Mouse (Mus musculus) yolk sac, embryonic 10.5 days (tissue): ENCODE results near the gene Caln1.

Experiments used
- DNase-seq: peaks from one replicate; pipeline ENCODE4 v3.0.0-alpha.2; 2017; ENCODE audit warnings: low spot score

Caln1 gene

GRCm38 (mm10) chr5:130699476-130699875 lies 330.2 kb downstream of the Caln1 start:
- DNase-seq = no peak

- no peak for DNase-seq
Measured at GRCm38 (mm10) chr5:130701777-130702176, 332.5 kb downstream of the Caln1 start.

GRCm38 (mm10) chr5:130702361-130702760 lies 333.1 kb downstream of the Caln1 start:
- DNase-seq = no peak

- DNase-seq = no peak
Measured at GRCm38 (mm10) chr5:130704866-130705265, 335.6 kb downstream of the Caln1 start.

GRCm38 (mm10) chr5:130706202-130706855 lies 337.1 kb downstream of the Caln1 start:
- no peak for DNase-seq

GRCm38 (mm10) chr5:130707755-130708154 lies 338.5 kb downstream of the Caln1 start:
- no peak for DNase-seq

- DNase-seq = no peak
Measured at GRCm38 (mm10) chr5:130708616-130709015, 339.4 kb downstream of the Caln1 start.

- DNase-seq = no peak
Measured at GRCm38 (mm10) chr5:130711643-130712042, 342.4 kb downstream of the Caln1 start.

- DNase-seq = no peak
Measured at GRCm38 (mm10) chr5:130712281-130712680, 343.0 kb downstream of the Caln1 start.

- no peak for DNase-seq
Measured at GRCm38 (mm10) chr5:130715181-130715580, 345.9 kb downstream of the Caln1 start.

- no peak for DNase-seq
Measured at GRCm38 (mm10) chr5:130718385-130718784, 349.1 kb downstream of the Caln1 start.

- DNase-seq = no peak
Measured at GRCm38 (mm10) chr5:130742171-130742570, 372.9 kb downstream of the Caln1 start.

- no peak for DNase-seq
Measured at GRCm38 (mm10) chr5:130757517-130757916, 388.3 kb downstream of the Caln1 start.

- DNase-seq = no peak
Measured at GRCm38 (mm10) chr5:130765784-130766183, 396.5 kb downstream of the Caln1 start.

- no peak for DNase-seq
Measured at GRCm38 (mm10) chr5:130771061-130771741, 401.9 kb downstream of the Caln1 start.

- DNase-seq = no peak
Measured at GRCm38 (mm10) chr5:130772491-130772890, 403.2 kb downstream of the Caln1 start.

- no peak for DNase-seq
Measured at GRCm38 (mm10) chr5:130774946-130775345, 405.7 kb downstream of the Caln1 start.

- no peak for DNase-seq
Measured at GRCm38 (mm10) chr5:130792755-130793452, 423.6 kb downstream of the Caln1 start.

- no peak for DNase-seq
Measured at GRCm38 (mm10) chr5:130797713-130798112, 428.5 kb downstream of the Caln1 start.

GRCm38 (mm10) chr5:130810314-130810713 lies 441.1 kb downstream of the Caln1 start:
- no peak for DNase-seq

GRCm38 (mm10) chr5:130810846-130811245 lies 441.6 kb downstream of the Caln1 start:
- DNase-seq = no peak

- no peak for DNase-seq
Measured at GRCm38 (mm10) chr5:130811266-130811665, 442.0 kb downstream of the Caln1 start.

- no peak for DNase-seq
Measured at GRCm38 (mm10) chr5:130811966-130812365, 442.7 kb downstream of the Caln1 start.
